Mouse (Mus musculus): ENCODE results near the gene Uck2.
A peak's percentile ranks its signal among the peaks of the same experiment; 100 is the strongest.

The Uck2 gene

GRCm38 (mm10) chr1:167284258-167284836 is 773 bp downstream of the Uck2 start:
- peak in 1 of 2 experiments; percentile 56 for DNase-seq (ENCODE audit: low spot score in 2 of 2)

GRCm38 (mm10) chr1:167283441-167284257 is 1.5 kb downstream of the Uck2 start:
- DNase-seq (ENCODE audit: low spot score in 2 of 2): peak in 1 of 2 experiments; percentile 43

- DNase-seq (ENCODE audit: low spot score in 2 of 2): no peak
Measured at GRCm38 (mm10) chr1:167282768-167283167, 2.4 kb downstream of the Uck2 start.

GRCm38 (mm10) chr1:167282112-167282511 is 3.0 kb downstream of the Uck2 start:
- DNase-seq (ENCODE audit: low spot score in 2 of 2): no peak

GRCm38 (mm10) chr1:167280061-167280460 is 5.1 kb downstream of the Uck2 start:
- no peak for DNase-seq (ENCODE audit: low spot score in 2 of 2)

GRCm38 (mm10) chr1:167279160-167279715 is 5.9 kb downstream of the Uck2 start:
- DNase-seq (ENCODE audit: low spot score in 2 of 2): no peak

- DNase-seq (ENCODE audit: low spot score in 2 of 2): no peak
Measured at GRCm38 (mm10) chr1:167278395-167278794, 6.7 kb downstream of the Uck2 start.

GRCm38 (mm10) chr1:167274646-167275390 is 10.3 kb downstream of the Uck2 start:
- no peak for DNase-seq (ENCODE audit: low spot score in 2 of 2)

GRCm38 (mm10) chr1:167273380-167274163 is 11.5 kb downstream of the Uck2 start:
- no peak for DNase-seq (ENCODE audit: low spot score in 2 of 2)

- DNase-seq (ENCODE audit: low spot score in 2 of 2): no peak
Measured at GRCm38 (mm10) chr1:167271841-167272240, 13.3 kb downstream of the Uck2 start.

GRCm38 (mm10) chr1:167271304-167271703 is 13.8 kb downstream of the Uck2 start:
- peak in 1 of 2 experiments; percentile 57 for DNase-seq (ENCODE audit: low spot score in 2 of 2)

- no peak for DNase-seq (ENCODE audit: low spot score in 2 of 2)
Measured at GRCm38 (mm10) chr1:167270342-167271111, 14.6 kb downstream of the Uck2 start.

- peak in 1 of 2 experiments; percentile 45 for DNase-seq (ENCODE audit: low spot score in 2 of 2)
Measured at GRCm38 (mm10) chr1:167269856-167270270, 15.3 kb downstream of the Uck2 start.

GRCm38 (mm10) chr1:167269350-167269811 is 15.7 kb downstream of the Uck2 start:
- DNase-seq (ENCODE audit: low spot score in 2 of 2): no peak

- no peak for DNase-seq (ENCODE audit: low spot score in 2 of 2)
Measured at GRCm38 (mm10) chr1:167268360-167269063, 16.6 kb downstream of the Uck2 start.

GRCm38 (mm10) chr1:167266720-167267119 is 18.4 kb downstream of the Uck2 start:
- DNase-seq (ENCODE audit: low spot score in 2 of 2): no peak

GRCm38 (mm10) chr1:167265366-167265765 is 19.8 kb downstream of the Uck2 start:
- DNase-seq (ENCODE audit: low spot score in 2 of 2): no peak

GRCm38 (mm10) chr1:167262489-167263041 is 22.6 kb downstream of the Uck2 start:
- no peak for DNase-seq (ENCODE audit: low spot score in 2 of 2)

- DNase-seq (ENCODE audit: low spot score in 2 of 2): peak in 1 of 2 experiments; percentile 46
Measured at GRCm38 (mm10) chr1:167261750-167262149, 23.4 kb downstream of the Uck2 start.
